9 mouse cellular contexts compared by ENCODE assay signal in the genomic region with DNA sequence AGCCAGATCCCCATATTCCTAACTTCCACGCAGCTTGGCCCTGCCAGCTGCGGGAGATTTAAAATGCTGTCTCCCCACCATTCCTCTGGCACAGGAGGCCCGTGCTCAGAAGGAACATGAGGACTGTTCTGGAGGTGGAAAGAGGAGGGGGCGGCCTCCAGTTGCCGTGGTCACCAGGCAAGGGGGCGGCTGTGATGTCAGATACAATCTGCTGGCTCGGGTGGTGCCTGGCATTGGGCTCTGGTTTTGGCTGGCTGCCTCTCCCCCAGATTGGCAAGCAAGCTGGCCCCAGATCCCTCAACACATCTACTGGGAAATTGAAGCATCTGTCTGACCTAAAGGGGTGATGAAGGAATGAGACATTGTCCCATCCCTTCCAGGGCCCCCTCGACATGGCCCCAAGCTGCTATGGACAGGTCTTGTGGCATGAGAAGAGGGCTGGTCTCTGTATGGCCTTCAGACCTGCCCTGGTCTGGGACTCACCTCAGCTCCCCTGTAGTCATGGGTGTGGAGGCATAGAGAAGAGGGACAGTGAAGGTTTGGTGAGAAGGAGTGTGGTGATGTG. TPM values are rescaled to one million over a fixed set of nuclear protein-coding genes. Genes with fewer than 3 reads are reported as not detected.
DNase-seq lines count a peak whose midpoint lies in the region; ATAC-seq lines count a peak whose summit lies in the region.
"Had no signal": no experiment of that assay in that cellular context is flagged by ENCODE, and none has a peak within 500 bp of the region (broad histone marks: within the 10 kb centered on the region; RNA-seq: fewer than 3 reads in every experiment).

No protein-coding gene starts in this region.

- no peak overlapping the region for H3K9ac ChIP-seq in kidney, embryonic 15.5 days
- no peak overlapping the region for H3K9ac ChIP-seq in forebrain, embryonic 16.5 days (replicated peaks; ENCODE audit: low read depth, low read length)
- no peak overlapping the region for H3K9ac ChIP-seq in neural tube, embryonic 15.5 days (replicated peaks)

- WGBS in kidney, embryonic 15.5 days, result 41% methylated on average over 8 of the region's 8 CpGs
- WGBS in forebrain, embryonic 16.5 days, result 24% methylated on average over 8 of the region's 8 CpGs
- 40% methylated on average over 8 of the region's 8 CpGs for WGBS in neural tube, embryonic 15.5 days

- H3K27ac ChIP-seq in kidney, embryonic 15.5 days, result no peak overlapping the region
- no peak overlapping the region for H3K27ac ChIP-seq in forebrain, embryonic 16.5 days (ENCODE audit: low read length)
- no peak overlapping the region; the same call in 1 of the 2 replicates for H3K27ac ChIP-seq in neural tube, embryonic 15.5 days (replicated peaks)
- H3K27ac ChIP-seq: heart, adult 2 months had no signal

- peaks cover 2% of the 10 kb centered on the region; the same call in 1 of the 2 replicates for H3K36me3 ChIP-seq in kidney, embryonic 15.5 days
- no peaks in the 10 kb centered on the region for H3K36me3 ChIP-seq in forebrain, embryonic 16.5 days (ENCODE audit: control insufficient read depth, insufficient read depth)
- H3K36me3 ChIP-seq in neural tube, embryonic 15.5 days, result no peaks in the 10 kb centered on the region

- no peaks in the 10 kb centered on the region for H3K27me3 ChIP-seq in kidney, embryonic 15.5 days
- H3K27me3 ChIP-seq in forebrain, embryonic 16.5 days (replicated peaks; ENCODE audit: control insufficient read depth, insufficient read depth, low read length), result no peaks in the 10 kb centered on the region
- H3K27me3 ChIP-seq in neural tube, embryonic 15.5 days (replicated peaks), result peaks cover 6% of the 10 kb centered on the region; the same call in 1 of the 2 replicates

- H3K4me3 ChIP-seq in kidney, embryonic 15.5 days (replicated peaks), result no peak overlapping the region
- H3K4me3 ChIP-seq in forebrain, embryonic 16.5 days (replicated peaks; ENCODE audit: low read length), result no peak overlapping the region
- H3K4me3 ChIP-seq in neural tube, embryonic 15.5 days (replicated peaks), result no peak overlapping the region
- H3K4me3 ChIP-seq: heart, adult 2 months had no signal

- peak overlapping the region; percentile 90; the same call in 1 of the 2 replicates for H3K4me2 ChIP-seq in kidney, embryonic 15.5 days
- H3K4me2 ChIP-seq in forebrain, embryonic 16.5 days (ENCODE audit: low read length), result no peak overlapping the region
- H3K4me2 ChIP-seq in neural tube, embryonic 15.5 days, result peak overlapping the region; percentile 91

- DNase-seq in kidney, adult 9 months, result no peak
- peak; percentile 86 to 88 for DNase-seq in layer of hippocampus, postnatal 36 days
- no peak for DNase-seq in thymus, postnatal 10 days (ENCODE audit: low spot score in 2 of 2)
- DNase-seq in embryo, embryonic 10.5 days (ENCODE audit: low spot score), result no peak
- no peak for DNase-seq in retina, postnatal 1 day

- no peak for ATAC-seq in kidney, embryonic 15.5 days (replicated peaks; ENCODE audit: low FRiP score)
- peak; percentile 48 for ATAC-seq in forebrain, embryonic 16.5 days
- ATAC-seq in neural tube, embryonic 15.5 days (ENCODE audit: low FRiP score), result no peak

- H3K9me3 ChIP-seq in kidney, embryonic 15.5 days (replicated peaks), result no peaks in the 10 kb centered on the region
- no peaks in the 10 kb centered on the region for H3K9me3 ChIP-seq in forebrain, embryonic 16.5 days (ENCODE audit: control insufficient read depth, low read length)
- no peaks in the 10 kb centered on the region for H3K9me3 ChIP-seq in neural tube, embryonic 15.5 days (replicated peaks)

- H3K4me1 ChIP-seq in kidney, embryonic 15.5 days, result peaks cover 41% of the 10 kb centered on the region
- H3K4me1 ChIP-seq in forebrain, embryonic 16.5 days (replicated peaks; ENCODE audit: control insufficient read depth, insufficient read depth, low read length), result peaks cover 28% of the 10 kb centered on the region
- H3K4me1 ChIP-seq in neural tube, embryonic 15.5 days, result peaks cover 36% of the 10 kb centered on the region

RNA-seq across cellular contexts. Expression of gene Plekhg5, which starts 16.3 kb away (rescaled TPM):
- polyA plus RNA-seq in kidney, embryonic 15.5 days (2015; fragmentation: Nextera tagmentation; extraction: Ambion mirVana), result 19.8 and 20.9 TPM in 2 replicates
- 11.7 and 13.2 TPM in 2 replicates for polyA plus RNA-seq in forebrain, embryonic 16.5 days (2015; fragmentation: Nextera tagmentation; extraction: Ambion mirVana)
- total RNA-seq in layer of hippocampus, postnatal 36 days (2021), result 100 to 1,000 TPM; 158 to 166 TPM
- 13.5 and 13.6 TPM in 2 replicates for polyA plus RNA-seq in neural tube, embryonic 15.5 days (2015; fragmentation: Nextera tagmentation; extraction: Ambion mirVana)

RNA-seq across cellular contexts. Expression of gene Tnfrsf25, which starts 27.1 kb away (rescaled TPM):
- polyA plus RNA-seq in kidney, embryonic 15.5 days (2015; fragmentation: Nextera tagmentation; extraction: Ambion mirVana), result 1.5 and 2.4 TPM in 2 replicates
- 0.97 and 1.5 TPM in 2 replicates for polyA plus RNA-seq in forebrain, embryonic 16.5 days (2015; fragmentation: Nextera tagmentation; extraction: Ambion mirVana)
- 10 to 100 TPM; 46.5 to 65.3 TPM for total RNA-seq in layer of hippocampus, postnatal 36 days (2021)
- 1.2 and 2.4 TPM in 2 replicates for polyA plus RNA-seq in neural tube, embryonic 15.5 days (2015; fragmentation: Nextera tagmentation; extraction: Ambion mirVana)

RNA-seq across cellular contexts. Expression of gene Nol9, which starts 49.5 kb away (rescaled TPM):
- polyA plus RNA-seq in kidney, embryonic 15.5 days (2015; fragmentation: Nextera tagmentation; extraction: Ambion mirVana), result 33.5 and 36.8 TPM in 2 replicates
- polyA plus RNA-seq in forebrain, embryonic 16.5 days (2015; fragmentation: Nextera tagmentation; extraction: Ambion mirVana), result 25.1 and 27.7 TPM in 2 replicates
- total RNA-seq in layer of hippocampus, postnatal 36 days (2021), result 10 to 100 TPM; 19.7 to 21.3 TPM
- 26.0 and 26.4 TPM in 2 replicates for polyA plus RNA-seq in neural tube, embryonic 15.5 days (2015; fragmentation: Nextera tagmentation; extraction: Ambion mirVana)

RNA-seq across cellular contexts. Expression of gene Tas1r1, which starts 50.3 kb away (rescaled TPM):
- polyA plus RNA-seq in kidney, embryonic 15.5 days (2015; fragmentation: Nextera tagmentation; extraction: Ambion mirVana), result 0.45 and 0.86 TPM in 2 replicates
- polyA plus RNA-seq in forebrain, embryonic 16.5 days (2015; fragmentation: Nextera tagmentation; extraction: Ambion mirVana), result 0.97 and 1.6 TPM in 2 replicates
- total RNA-seq in layer of hippocampus, postnatal 36 days (2021), result under 1 TPM; 0.33 to 0.62 TPM
- 2.1 and 2.2 TPM in 2 replicates for polyA plus RNA-seq in neural tube, embryonic 15.5 days (2015; fragmentation: Nextera tagmentation; extraction: Ambion mirVana)

Comparison
In these comparisons a context has a peak if more than half of its experiments do, and no peak if none do; other contexts are left out.
1. DNase-seq: peak in layer of hippocampus, postnatal 36 days (2 of 2); none in kidney, adult 9 months (single experiment), thymus, postnatal 10 days (0 of 2), embryo, embryonic 10.5 days (single experiment) and retina, postnatal 1 day (single experiment).